Mouse (Mus musculus): ENCODE measurements around the gene Ppp1r12a.

Gene Ppp1r12a

GRCm38 (mm10) chr10:108333642-108334041 is 171.6 kb downstream of the Ppp1r12a start:
- peak; percentile 13 for DNase-seq (ENCODE audit: low read depth, low spot score)
